Mouse (Mus musculus): Measurements from ENCODE around the gene Gstt4.
"Not testable (repeated sequence)": the region's sequence is repeated elsewhere in the genome, so short reads cannot be mapped to it uniquely, and the experiment has no call there.

GRCm38 (mm10) chr10:75767756-75768155 is 54.6 kb downstream of the Gstt4 start:
- TF ChIP-seq GATA1 (IDR thresholded peaks at IDR 0.05; ENCODE audit: borderline replicate concordance, low read length); FLI1 (IDR thresholded peaks at IDR 0.05; ENCODE audit: low read length): not testable (repeated sequence)
